In genomic region chr7:73654193-73654871, GRCm38 (mm10) we compare ENCODE assay signal across 8 mouse cellular contexts.
DNase-seq lines count a peak whose midpoint lies in the region; ATAC-seq lines count a peak whose summit lies in the region.

No protein-coding gene starts in this region.

- no peaks in the 10 kb centered on the region for H3K36me3 ChIP-seq in hindbrain, embryonic 13.5 days
- no peaks in the 10 kb centered on the region for H3K36me3 ChIP-seq in midbrain, embryonic 16.5 days (ENCODE audit: control insufficient read depth, insufficient read depth, low read length)

- no peak overlapping the region for H3K27ac ChIP-seq in hindbrain, embryonic 13.5 days
- no peak overlapping the region for H3K27ac ChIP-seq in midbrain, embryonic 16.5 days (ENCODE audit: low read length)

- peak; percentile 64 for DNase-seq in right cerebral cortex, adult 18-20 months
- DNase-seq in right cerebral cortex, postnatal 14 days, result no peak
- DNase-seq in adipocyte (ENCODE audit: low spot score), result peak; percentile 61
- peak; percentile 53 for DNase-seq in embryo, embryonic 9.5 days (ENCODE audit: extremely low spot score)
- peak; percentile 34 to 54 for DNase-seq in left cerebral cortex, adult 18-20 months (ENCODE audit: low spot score in 2 of 2)
- peak; percentile 32 for DNase-seq in thymus, postnatal 4 days

- peak overlapping the region; percentile 26; the same call in 1 of the 2 replicates for H3K4me2 ChIP-seq in hindbrain, embryonic 13.5 days
- peak overlapping the region; percentile 36 for H3K4me2 ChIP-seq in midbrain, embryonic 16.5 days (ENCODE audit: low read length)

- H3K9me3 ChIP-seq in hindbrain, embryonic 13.5 days, result 0 out of 2 replicates have a peak, but pooled peaks cover 4% of the 10 kb centered on the region
- no peaks in the 10 kb centered on the region for H3K9me3 ChIP-seq in midbrain, embryonic 16.5 days (replicated peaks; ENCODE audit: control insufficient read depth, low read length, poor library complexity, severe bottlenecking)

- no peak overlapping the region for H3K4me3 ChIP-seq in hindbrain, embryonic 13.5 days
- H3K4me3 ChIP-seq in midbrain, embryonic 16.5 days (ENCODE audit: low read depth, low read length), result no peak overlapping the region

- H3K27me3 ChIP-seq in hindbrain, embryonic 13.5 days, result peaks cover 6% of the 10 kb centered on the region; the same call in 1 of the 2 replicates
- no peaks in the 10 kb centered on the region for H3K27me3 ChIP-seq in midbrain, embryonic 16.5 days (ENCODE audit: control insufficient read depth, insufficient read depth, low read depth, low read length)

- 31% methylated on average over 12 of the region's 12 CpGs for WGBS in hindbrain, embryonic 13.5 days
- WGBS in midbrain, embryonic 16.5 days, result 21% methylated on average over 12 of the region's 12 CpGs

- 0 out of 2 replicates have a peak overlapping the region, but pooled peaks have one; percentile 6 for H3K9ac ChIP-seq in hindbrain, embryonic 13.5 days
- H3K9ac ChIP-seq in midbrain, embryonic 16.5 days (ENCODE audit: low read depth, low read length), result no peak overlapping the region

- peaks cover 8% of the 10 kb centered on the region for H3K4me1 ChIP-seq in hindbrain, embryonic 13.5 days (replicated peaks)
- H3K4me1 ChIP-seq in midbrain, embryonic 16.5 days (ENCODE audit: control insufficient read depth, insufficient read depth, low read length), result peaks cover 6% of the 10 kb centered on the region

- ATAC-seq in hindbrain, embryonic 13.5 days (ENCODE audit: low FRiP score), result peak; percentile 70; the same call in 1 of the 2 replicates
- peak; percentile 69 for ATAC-seq in midbrain, embryonic 16.5 days
